Mouse (Mus musculus): ENCODE results near the gene Gm12845.

- TF ChIP-seq POLR2A (IDR thresholded peaks at IDR 0.05; ENCODE audit: insufficient read length, low read depth): no peak
- TF ChIP-seq MYOG (IDR thresholded peaks at IDR 0.05; ENCODE audit: control insufficient read depth in 1 of 3, insufficient read depth in 1 of 3, insufficient read length in 2 of 3, low read depth in 2 of 3): no peak
- TF ChIP-seq TCF12 (IDR thresholded peaks at IDR 0.05; ENCODE audit: insufficient read depth, poor library complexity, severe bottlenecking): no peak
- TF ChIP-seq CEBPB (IDR thresholded peaks at IDR 0.05; ENCODE audit: insufficient read depth, poor library complexity, severe bottlenecking): no peak
- no peak for TF ChIP-seq E2F4 (IDR thresholded peaks at IDR 0.05; ENCODE audit: insufficient read depth)
- no peak for TF ChIP-seq MAX (IDR thresholded peaks at IDR 0.05; ENCODE audit: low read depth)
These were observed 41.7 kb upstream of the Gm12845 start for GRCm38 (mm10) chr4:117682463-117682862.
